Mouse (Mus musculus) liver, postnatal 0 days (tissue): Measurements from ENCODE around the gene Eif4e2.

Source experiments
- CTCF ChIP-seq: sonication (generic); IDR thresholded peaks from 2 replicates; pipeline ENCODE4 v1.5.1; 2016; ENCODE audit warnings: antibody characterized with exemption, low read depth
- EP300 ChIP-seq: IDR thresholded peaks from 2 replicates; pipeline ENCODE4 v1.6.1; 2016; ENCODE audit warnings: antibody characterized with exemption, low read depth, mild to moderate bottlenecking

- TF ChIP-seq CTCF: no peak
- TF ChIP-seq EP300: no peak
These were observed 8.2 kb upstream of the Eif4e2 start for GRCm38 (mm10) chr1:87205502-87205901.
